Comparison of ENCODE assay signal across 16 mouse cellular contexts in genomic region chr14:32003904-32004596, GRCm38 (mm10). TPM values are rescaled to one million over a fixed set of nuclear protein-coding genes. Genes with fewer than 3 reads are reported as not detected.
DNase-seq lines count a peak whose midpoint lies in the region; ATAC-seq and TF ChIP-seq lines count a peak whose summit lies in the region.
"Had no signal": no experiment of that assay in that cellular context is flagged by ENCODE, and none has a peak within 500 bp of the region (broad histone marks: within the 10 kb centered on the region; RNA-seq: fewer than 3 reads in every experiment).

No protein-coding gene starts in this region.

- no peak for TF ChIP-seq CTCF in kidney, postnatal 0 days (IDR thresholded peaks at IDR 0.05; ENCODE audit: low read depth)

- H3K27me3 ChIP-seq in forebrain, embryonic 13.5 days, result no peaks in the 10 kb centered on the region
- H3K27me3 ChIP-seq in forebrain, embryonic 10.5 days (ENCODE audit: poor library complexity, severe bottlenecking), result no peaks in the 10 kb centered on the region
- H3K27me3 ChIP-seq in kidney, postnatal 0 days (ENCODE audit: insufficient read depth, low read length), result no peaks in the 10 kb centered on the region

- no peaks in the 10 kb centered on the region for H3K9me3 ChIP-seq in forebrain, embryonic 13.5 days (replicated peaks)
- no peaks in the 10 kb centered on the region; the same call in 1 of the 2 replicates for H3K9me3 ChIP-seq in forebrain, embryonic 10.5 days
- H3K9me3 ChIP-seq in kidney, postnatal 0 days (replicated peaks; ENCODE audit: low read length), result no peaks in the 10 kb centered on the region

- H3K4me1 ChIP-seq in forebrain, embryonic 13.5 days, result 0 out of 2 replicates have a peak, but pooled peaks cover 11% of the 10 kb centered on the region
- H3K4me1 ChIP-seq in forebrain, embryonic 10.5 days, result peaks cover 10% of the 10 kb centered on the region; the same call in 1 of the 2 replicates
- H3K4me1 ChIP-seq in kidney, postnatal 0 days (replicated peaks; ENCODE audit: insufficient read depth, low read length), result no peaks in the 10 kb centered on the region
- peaks cover 32% of the 10 kb centered on the region for H3K4me1 ChIP-seq in brown adipose tissue, adult 24 weeks (ENCODE audit: control insufficient read depth, insufficient read depth, insufficient read length, low read length)

- DNase-seq in forebrain, embryonic 10.5 days (ENCODE audit: extremely low spot score, low spot score), result no peak
- peak; percentile 54 for DNase-seq in kidney, postnatal 0 days (ENCODE audit: low spot score)
- DNase-seq in kidney, adult 8-10 months, result no peak
- peak; percentile 23 for DNase-seq in 3T3-L1 (ENCODE audit: low read depth, low spot score)
- DNase-seq: cerebellum, adult 11-12 months; heart, postnatal 14 days; kidney, adult 11 months; kidney, postnatal 36 days; lung, embryonic 14.5 days had no signal

- H3K9ac ChIP-seq in forebrain, embryonic 13.5 days, result no peak overlapping the region
- no peak overlapping the region for H3K9ac ChIP-seq in kidney, postnatal 0 days (ENCODE audit: low read depth, low read length)
- H3K9ac ChIP-seq: lung, embryonic 14.5 days had no signal

- H3K4me3 ChIP-seq in forebrain, embryonic 13.5 days, result no peak overlapping the region
- no peak overlapping the region for H3K4me3 ChIP-seq in forebrain, embryonic 10.5 days
- no peak overlapping the region for H3K4me3 ChIP-seq in kidney, postnatal 0 days (replicated peaks; ENCODE audit: low read depth, low read length)
- H3K4me3 ChIP-seq in brown adipose tissue, adult 24 weeks (ENCODE audit: insufficient read depth, low read depth, low read length), result no peak overlapping the region

- WGBS in forebrain, embryonic 13.5 days, result 75% methylated on average over 7 of the region's 7 CpGs
- WGBS in forebrain, embryonic 10.5 days, result 84% methylated on average over 7 of the region's 7 CpGs
- WGBS in kidney, postnatal 0 days, result 66% methylated on average over 7 of the region's 7 CpGs

- H3K36me3 ChIP-seq in forebrain, embryonic 13.5 days (ENCODE audit: poor library complexity, severe bottlenecking), result no peaks in the 10 kb centered on the region
- no peaks in the 10 kb centered on the region for H3K36me3 ChIP-seq in forebrain, embryonic 10.5 days (replicated peaks)
- H3K36me3 ChIP-seq in kidney, postnatal 0 days (ENCODE audit: insufficient read depth, low read length), result no peaks in the 10 kb centered on the region

- no peak for ATAC-seq in forebrain, embryonic 13.5 days
- no peak for ATAC-seq in kidney, postnatal 0 days (replicated peaks; ENCODE audit: low FRiP score, low read depth)
- no peak for ATAC-seq in monocyte, adult 5-6 weeks (replicated peaks; ENCODE audit: insufficient number of reproducible peaks, low FRiP score, low TSS enrichment, poor library complexity, severe bottlenecking)
- ATAC-seq: hindbrain, embryonic 16.5 days had no signal

- H3K4me2 ChIP-seq in forebrain, embryonic 13.5 days, result no peak overlapping the region
- H3K4me2 ChIP-seq in kidney, postnatal 0 days (ENCODE audit: low read length), result no peak overlapping the region
- H3K4me2 ChIP-seq: liver, embryonic 11.5 days; lung, embryonic 14.5 days had no signal

- H3K27ac ChIP-seq in forebrain, embryonic 13.5 days, result 0 out of 2 replicates have a peak overlapping the region, but pooled peaks have one; percentile 79
- H3K27ac ChIP-seq in forebrain, embryonic 10.5 days, result no peak overlapping the region
- 0 out of 2 replicates have a peak overlapping the region, but pooled peaks have one; percentile 8 for H3K27ac ChIP-seq in kidney, postnatal 0 days
- peak overlapping the region; percentile 81 for H3K27ac ChIP-seq in brown adipose tissue, adult 24 weeks (replicated peaks; ENCODE audit: low read depth, low read length)

RNA-seq across cellular contexts. Expression of gene Galnt15, which starts 24.7 kb away (rescaled TPM):
- polyA plus RNA-seq in forebrain, embryonic 13.5 days (2015; fragmentation: Nextera tagmentation; extraction: Ambion mirVana), result 0.10 and 0.19 TPM in 2 replicates
- 0.05 and 0.09 TPM in 2 replicates for polyA plus RNA-seq in forebrain, embryonic 10.5 days (2016; fragmentation: Nextera tagmentation; extraction: Ambion mirVana)
- 0.28 and 0.34 TPM in 2 replicates for polyA plus RNA-seq in kidney, postnatal 0 days (2015; fragmentation: Nextera tagmentation; extraction: Ambion mirVana)
- polyA plus RNA-seq in brown adipose tissue, adult 24 weeks (2012; ENCODE audit: insufficient read depth, insufficient read length, missing spikeins), result 4.0 and 6.2 TPM in 2 replicates
- total RNA-seq in monocyte, adult 5-6 weeks (2017), result not detected in 3 replicates
- total RNA-seq: ES-E14; neutrophil, adult 5-6 weeks had no signal
- polyA plus RNA-seq: liver, embryonic 11.5 days had no signal

Comparison
In these comparisons a context has a peak if more than half of its experiments do, and no peak if none do; other contexts are left out.
1. DNase-seq: peak in kidney, postnatal 0 days (single experiment) and 3T3-L1 (single experiment); none in forebrain, embryonic 10.5 days (single experiment) and kidney, adult 8-10 months (0 of 2).